Mouse (Mus musculus) CH12.LX (cell line): Measurements from ENCODE around the gene Itpk1. TPM values are rescaled to one million over a fixed set of nuclear protein-coding genes. Genes with fewer than 3 reads are reported as not detected.

Experiments used
- DNase-seq: peaks from one replicate; pipeline ENCODE4 v3.0.0-alpha.2; 2013; ENCODE audit errors: extremely low read depth
- H3K27ac ChIP-seq: 2 replicates; pipeline ENCODE4 v1.5.1; 2012; ENCODE audit warnings: low read depth, mild to moderate bottlenecking, control low read depth, moderate library complexity; ENCODE audit not compliant: insufficient read depth
- H3K27me3 ChIP-seq: replicated peaks from 2 replicates; pipeline ENCODE3; 2012; ENCODE audit warnings: inconsistent platforms
- H3K36me3 ChIP-seq, 2 experiments: replicated peaks in 1 of 2; 2 replicates each; pipeline versions ENCODE3 to v1.6.1; 2012; ENCODE audit warnings: inconsistent platforms in 1 of 2, low read length in 1 of 2, mild to moderate bottlenecking in 1 of 2, mixed read lengths in 1 of 2, moderate library complexity in 1 of 2; ENCODE audit not compliant: control insufficient read depth in 1 of 2, insufficient read depth in 1 of 2
- H3K4me1 ChIP-seq, 2 experiments: 2 replicates each; pipeline ENCODE4 v1.6.1; 2012; ENCODE audit warnings: inconsistent platforms in 1 of 2, moderate library complexity in 1 of 2; ENCODE audit not compliant: insufficient read depth in 2 of 2, control insufficient read depth in 1 of 2
- H3K4me2 ChIP-seq: 2 replicates; pipeline ENCODE4 v1.6.1; 2012; ENCODE audit warnings: low read depth, mild to moderate bottlenecking, control low read depth; ENCODE audit not compliant: poor library complexity, insufficient read depth, severe bottlenecking
- H3K4me3 ChIP-seq, 3 experiments: fragments of 150-350 bp in 1 of 3; sonication (generic) in 1 of 3; replicated peaks in 1 of 3; 2 replicates each; pipeline versions ENCODE3 to v1.5.1; 2011 to 2012; ENCODE audit warnings: low read depth in 2 of 3, low read length in 2 of 3, mild to moderate bottlenecking in 2 of 3, moderate library complexity in 2 of 3, control low read depth in 1 of 3, improper control_type of control experiment in 1 of 3, inconsistent platforms in 1 of 3, mixed read lengths in 1 of 3; ENCODE audit not compliant: poor library complexity in 1 of 3
- H3K79me2 ChIP-seq: replicated peaks from 2 replicates; pipeline ENCODE4 v1.6.1; 2012; ENCODE audit warnings: mild to moderate bottlenecking, moderate library complexity; ENCODE audit not compliant: control insufficient read depth, poor library complexity, insufficient read depth, severe bottlenecking; ENCODE audit errors: extremely low read depth
- H3K9ac ChIP-seq: 2 replicates; pipeline ENCODE4 v1.6.1; 2012; ENCODE audit warnings: low read depth, mild to moderate bottlenecking, control low read depth, moderate library complexity; ENCODE audit not compliant: insufficient read depth
- H3K9me3 ChIP-seq: replicated peaks from 2 replicates; pipeline ENCODE3; 2012; ENCODE audit warnings: low read length, inconsistent platforms, mixed read lengths
- BHLHE40 ChIP-seq: IDR thresholded peaks from 2 replicates; pipeline ENCODE4 v1.6.1; 2011; ENCODE audit warnings: mild to moderate bottlenecking, low read depth, low read length, improper control_type of control experiment
- CHD1 ChIP-seq: IDR thresholded peaks from 2 replicates; pipeline ENCODE4 v1.6.1; 2012; ENCODE audit warnings: low read depth, low read length, improper control_type of control experiment, inconsistent platforms
- CHD2 ChIP-seq: IDR thresholded peaks from 2 replicates; pipeline ENCODE4 v1.6.1; 2011; ENCODE audit warnings: low read length, improper control_type of control experiment
- CTCF ChIP-seq, 2 experiments: IDR thresholded peaks in 1 of 2; conservative IDR thresholded peaks in 1 of 2; 2 replicates each; pipeline ENCODE4 v1.5.1; 2011 to 2012; ENCODE audit warnings: low read depth in 2 of 2, low read length in 2 of 2, improper control_type of control experiment in 1 of 2, inconsistent platforms in 1 of 2, mild to moderate bottlenecking in 1 of 2, moderate library complexity in 1 of 2
- E2F4 ChIP-seq: IDR thresholded peaks from 2 replicates; pipeline ENCODE4 v1.6.1; 2011; ENCODE audit warnings: low read depth, low read length, improper control_type of control experiment; ENCODE audit not compliant: insufficient replicate concordance
- ETS1 ChIP-seq: conservative IDR thresholded peaks from 2 replicates; pipeline ENCODE4 v1.6.1; 2012; ENCODE audit warnings: low read depth, mild to moderate bottlenecking, inconsistent platforms, low read length, improper control_type of control experiment, moderate library complexity
- GABPA ChIP-seq: IDR thresholded peaks from 2 replicates; pipeline ENCODE4 v1.6.1; 2012; ENCODE audit warnings: low read depth, low read length, improper control_type of control experiment, inconsistent platforms; ENCODE audit not compliant: insufficient replicate concordance
- IRF4 ChIP-seq: IDR thresholded peaks from 2 replicates; pipeline ENCODE4 v1.6.1; 2014; ENCODE audit warnings: low read depth, mild to moderate bottlenecking, inconsistent platforms, low read length, improper control_type of control experiment
- JUND ChIP-seq: conservative IDR thresholded peaks from 2 replicates; pipeline ENCODE4 v1.6.1; 2011; ENCODE audit warnings: low read depth, low read length, improper control_type of control experiment
- KAT2A ChIP-seq: IDR thresholded peaks from 2 replicates; pipeline ENCODE4 v1.6.1; 2012; ENCODE audit warnings: low read length, improper control_type of control experiment, inconsistent platforms; ENCODE audit not compliant: insufficient replicate concordance
- MAZ ChIP-seq: IDR thresholded peaks from 2 replicates; pipeline ENCODE4 v1.6.1; 2012; ENCODE audit warnings: low read depth, mild to moderate bottlenecking, inconsistent platforms, low read length, improper control_type of control experiment, moderate library complexity
- MEF2A ChIP-seq: IDR thresholded peaks from 2 replicates; pipeline ENCODE4 v1.6.1; 2014; ENCODE audit warnings: low read depth, mild to moderate bottlenecking, inconsistent platforms, low read length, improper control_type of control experiment, borderline replicate concordance
- MYC ChIP-seq: IDR thresholded peaks from 2 replicates; pipeline ENCODE4 v1.6.1; 2011; ENCODE audit warnings: low read depth, mild to moderate bottlenecking, improper control_type of control experiment, low read length
- POLR2A ChIP-seq: IDR thresholded peaks from 2 replicates; pipeline ENCODE4 v1.6.1; 2011; ENCODE audit warnings: low read depth, mild to moderate bottlenecking, improper control_type of control experiment, low read length
- POLR2AphosphoS2 ChIP-seq: IDR thresholded peaks from 2 replicates; pipeline ENCODE4 v1.6.1; 2011; ENCODE audit warnings: low read depth, low read length, improper control_type of control experiment
- RAD21 ChIP-seq: IDR thresholded peaks from 2 replicates; pipeline ENCODE4 v1.6.1; 2011; ENCODE audit warnings: low read depth, mild to moderate bottlenecking, low read length, improper control_type of control experiment, moderate library complexity
- RCOR1 ChIP-seq: conservative IDR thresholded peaks from 2 replicates; pipeline ENCODE4 v1.6.1; 2012; ENCODE audit warnings: low read depth, mild to moderate bottlenecking, inconsistent platforms, low read length, improper control_type of control experiment
- SIN3A ChIP-seq: IDR thresholded peaks from 2 replicates; pipeline ENCODE4 v1.6.1; 2012; ENCODE audit warnings: low read length, improper control_type of control experiment, inconsistent platforms
- SMC3 ChIP-seq: IDR thresholded peaks from 2 replicates; pipeline ENCODE4 v1.6.1; 2011; ENCODE audit warnings: low read depth, low read length, improper control_type of control experiment
- TBP ChIP-seq: conservative IDR thresholded peaks from 2 replicates; pipeline ENCODE4 v1.6.1; 2011; ENCODE audit warnings: low read depth, low read length, improper control_type of control experiment
- TCF12 ChIP-seq: IDR thresholded peaks from 2 replicates; pipeline ENCODE4 v1.6.1; 2014; ENCODE audit warnings: low read depth, mild to moderate bottlenecking, inconsistent platforms, low read length, improper control_type of control experiment
- USF2 ChIP-seq: conservative IDR thresholded peaks from 2 replicates; pipeline ENCODE4 v1.6.1; 2011; ENCODE audit warnings: low read depth, low read length, improper control_type of control experiment
- ZC3H11A ChIP-seq: IDR thresholded peaks from 2 replicates; pipeline ENCODE4 v1.6.1; 2012; ENCODE audit warnings: low read depth, mild to moderate bottlenecking, inconsistent platforms, low read length, improper control_type of control experiment
- ZNF384 ChIP-seq: IDR thresholded peaks from 2 replicates; pipeline ENCODE4 v1.6.1; 2012; ENCODE audit warnings: low read depth, low read length, improper control_type of control experiment, inconsistent platforms
- dilution Hi-C: fragments of 300-500 bp; cut with MboI; formaldehyde crosslinking; loops from 2 replicates; pipeline ENCODE4 v1.14.3; 2020; ENCODE audit warnings: low sequenced_read_pairs; ENCODE audit not compliant: extremely low pct_unique_long_range_greater_than_20kb, extremely low pct_ligation_motif_present
- in situ Hi-C: fragments of 300-500 bp; cut with MboI; formaldehyde crosslinking; loops from 3 replicates; pipeline ENCODE4 v1.14.3; 2019; ENCODE audit warnings: low sequenced_read_pairs, low pct_ligation_motif_present, low pct_unique_long_range_greater_than_20kb, mixed read lengths
- polyA plus RNA-seq: library from polyadenylated mRNA; unstranded; fragments of >175 nt; gene quantifications from 2 replicates; pipeline ENCODE4 v1.2.1, GENCODE M21; 2012; ENCODE audit warnings: low read depth; ENCODE audit not compliant: insufficient read length
- total RNA-seq, 2 experiments: library from RNA; depleted of rRNA; stranded (reverse); fragments of 300-350 nt in 1 of 2; fragments of >200 nt in 1 of 2; gene quantifications; 2 replicates each; pipeline ENCODE4 v1.2.3; 2012 to 2014

Itpk1 gene
- total and polyA plus RNA-seq, 3 experiments = 14.0 to 25.1 (median 19.2) TPM

- in situ Hi-C loops (no loop called here), dilution Hi-C loops (no loop called here)
- H3K4me2 ChIP-seq = no peak overlapping the region
- H3K4me1 ChIP-seq = peaks cover 0 to 15% of the 10 kb centered on the region in 2 experiments; a peak in 2 of 4 replicates
- no peak overlapping the region for H3K27ac ChIP-seq
- TF ChIP-seq TBP (no peak), SIN3A (no peak), JUND (no peak), ETS1 (no peak), MYC (no peak), ZC3H11A (no peak), USF2 (no peak), RCOR1 (no peak), GABPA (no peak), BHLHE40 (no peak), POLR2AphosphoS2 (no peak), POLR2A (no peak), CHD1 (no peak), ZNF384 (no peak), TCF12 (no peak)
- H3K27me3 ChIP-seq = no peaks in the 10 kb centered on the region
- H3K9ac ChIP-seq = no peak overlapping the region
- no peaks in the 10 kb centered on the region for H3K79me2 ChIP-seq
- DNase-seq = no peak
- H3K9me3 ChIP-seq = no peaks in the 10 kb centered on the region
- H3K4me3 ChIP-seq = no peak overlapping the region
- H3K36me3 ChIP-seq = peaks cover 2 to 14% of the 10 kb centered on the region in 2 experiments
These were observed 34.4 kb upstream of the Itpk1 start for GRCm38 (mm10) chr12:102739096-102739495.

GRCm38 (mm10) chr12:102733381-102733780 is 28.7 kb upstream of the Itpk1 start:
- TF ChIP-seq USF2 = no peak
- TF ChIP-seq CHD2 = no peak
- TF ChIP-seq IRF4 = no peak
- peak; percentile 68 for TF ChIP-seq SMC3
- no peak for TF ChIP-seq KAT2A
- no peak for TF ChIP-seq MAZ
- no peak for TF ChIP-seq RCOR1
- TF ChIP-seq MEF2A = no peak
- TF ChIP-seq RAD21 = peak; percentile 74
- TF ChIP-seq CTCF (conservative IDR thresholded peaks at IDR 0.05 in 1 of 2, IDR thresholded peaks at IDR 0.05 in 1 of 2; ENCODE audit: low read depth in 2 of 2, low read length in 2 of 2) = peak; percentile 56 to 81; a peak in 3 of 4 replicates
- no peak for TF ChIP-seq E2F4
- TF ChIP-seq GABPA = no peak
- TF ChIP-seq ZC3H11A = no peak
- TF ChIP-seq ETS1 = no peak
- peak; percentile 67 for DNase-seq
- Histone ChIP-seq H3K9me3 (no peaks in the 10 kb centered on the region), H3K36me3 (no peaks in the 10 kb centered on the region), H3K4me1 (peaks cover 0 to 7% of the 10 kb centered on the region in 2 experiments; a peak in 1 of 4 replicates), H3K4me2 (no peak overlapping the region), H3K79me2 (no peaks in the 10 kb centered on the region), H3K27me3 (no peaks in the 10 kb centered on the region), H3K4me3 (no peak overlapping the region), H3K27ac (no peak overlapping the region), H3K9ac (no peak overlapping the region)
- dilution Hi-C loops = no loop called here
- in situ Hi-C loops = no loop called here
